Mouse (Mus musculus): ENCODE measurements at regions not wholly inside any gene's neighbourhood (a gene's known extent, or its start where the extent isn't known, plus 50 kb on each side); places are given as distances from the start of the nearest gene placed in this dataset.

- TF ChIP-seq HCFC1 (IDR thresholded peaks at IDR 0.05; ENCODE audit: borderline replicate concordance, insufficient read depth, low read length) (no peak), ZC3H11A (IDR thresholded peaks at IDR 0.05; ENCODE audit: borderline replicate concordance, low read depth, low read length) (no peak)
Observed at GRCm38 (mm10) chr11:19299411-19299810, 280.6 kb upstream of the Meis1 start.

Data from ES-E14 (cell line).